Mouse (Mus musculus): Measurements from ENCODE around the gene Ifnar1.

GRCm38 (mm10) chr16:91496206-91496605 lies 11.2 kb downstream of the Ifnar1 start:
- TF ChIP-seq POLR2A (IDR thresholded peaks at IDR 0.05; ENCODE audit: borderline replicate concordance, control insufficient read depth, low read depth, low read length) (no peak), CTCF (IDR thresholded peaks at IDR 0.05; ENCODE audit: control insufficient read depth, insufficient read depth, low read length) (no peak)

All from bone marrow, adult 2 months (tissue).